Mouse (Mus musculus) testis, adult 2 months (tissue): Measurements from ENCODE around the gene Praf2.

ENCODE experiments used
- CTCF ChIP-seq: fragments of 200-500 bp; IDR thresholded peaks from 2 replicates; pipeline ENCODE4 v1.5.1; 2012; ENCODE audit warnings: low read depth, mild to moderate bottlenecking, inconsistent platforms, low read length, moderate library complexity; ENCODE audit not compliant: control insufficient read depth, insufficient read depth, insufficient replicate concordance
- POLR2A ChIP-seq: fragments of 200-500 bp; IDR thresholded peaks from 2 replicates; pipeline ENCODE4 v1.6.1; 2012; ENCODE audit warnings: low read depth, mild to moderate bottlenecking, inconsistent platforms, low read length, moderate library complexity; ENCODE audit not compliant: control insufficient read depth

DNA sequence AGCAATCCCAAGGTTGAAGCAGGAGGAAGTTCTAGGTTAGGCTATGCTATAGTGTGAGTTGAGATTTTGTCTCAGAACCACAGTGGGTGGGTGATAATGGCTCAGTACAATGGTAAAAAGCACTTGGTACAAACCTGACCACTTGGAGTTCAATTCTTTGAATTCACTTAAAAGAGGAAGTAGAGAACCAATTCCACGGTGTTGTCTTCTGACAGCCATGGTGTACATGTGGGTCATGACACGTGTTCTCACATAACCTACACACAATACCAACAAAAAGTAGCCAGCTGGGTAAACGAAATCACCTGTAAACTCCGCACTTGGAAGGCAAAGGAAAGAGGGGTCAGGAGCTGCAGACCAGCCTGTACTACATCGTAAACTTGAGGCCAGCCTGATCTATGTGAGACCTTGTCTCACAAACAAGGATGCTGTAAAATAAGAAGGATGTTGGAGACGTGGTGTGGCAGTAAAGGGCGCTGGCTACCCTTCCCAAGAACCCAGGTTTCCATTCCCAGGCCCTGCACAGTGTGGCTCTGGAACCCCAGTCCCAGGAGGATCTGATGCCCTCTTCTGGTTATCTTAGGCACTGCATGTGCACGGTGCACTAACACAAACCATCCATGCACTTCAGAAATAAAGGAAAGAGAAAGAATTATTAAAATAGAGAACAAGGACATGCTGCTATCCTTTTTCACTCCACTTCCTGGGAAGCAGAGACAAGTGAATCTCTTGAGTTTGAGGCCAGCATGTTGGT, 48.3 kb downstream of the Praf2 start:
- TF ChIP-seq CTCF: peak; percentile 30; the same call in 1 of the 2 replicates
- TF ChIP-seq POLR2A: no peak
